Mouse (Mus musculus): Measurements from ENCODE around the gene Armc8. TPM values are rescaled to one million over a fixed set of nuclear protein-coding genes. Genes with fewer than 3 reads are reported as not detected.
"Not testable (repeated sequence)": the region's sequence is repeated elsewhere in the genome, so short reads cannot be mapped to it uniquely, and the experiment has no call there.

Armc8 gene
- 10.4 TPM for polyA plus RNA-seq (2012; fragmentation: generic; extraction: Trizol)

GRCm38 (mm10) chr9:99568347-99569070 is at the start of gene Armc8:
Gene Armc8 (minus strand): TSS chr9:99568899.
- Histone ChIP-seq H3K4me2 (ENCODE audit: low read depth) (peak within 1 kb of the TSS; percentile 81), H3ac (ENCODE audit: control insufficient read depth, insufficient read length) (peak within 1 kb of the TSS; percentile 76), H3K4me3 (peak within 1 kb of the TSS; percentile 73), H3K79me2 (ENCODE audit: control insufficient read depth, insufficient read depth) (peaks cover 46% of the 10 kb centered on the region), H3K36me3 (ENCODE audit: control insufficient read depth, insufficient read depth) (no peaks in the 10 kb centered on the region), H3K27me3 (ENCODE audit: control insufficient read depth, insufficient read depth, insufficient read length) (no peaks in the 10 kb centered on the region)
- peak in 1 of 3 experiments; percentile 20 for TF ChIP-seq MYOD1 (IDR thresholded peaks at IDR 0.05; ENCODE audit: control insufficient read depth in 1 of 3, insufficient read length in 2 of 3, low read depth in 2 of 3)
- TF ChIP-seq MYOG (IDR thresholded peaks at IDR 0.05; ENCODE audit: control insufficient read depth in 1 of 3, insufficient read depth in 1 of 3, insufficient read length in 2 of 3, low read depth in 2 of 3), result peak in 1 of 3 experiments; percentile 12
- no peak for TF ChIP-seq TCF12 (IDR thresholded peaks at IDR 0.05; ENCODE audit: insufficient read depth, poor library complexity, severe bottlenecking)
- no peak for TF ChIP-seq E2F4 (IDR thresholded peaks at IDR 0.05; ENCODE audit: insufficient read depth)
- peak; percentile 28 for TF ChIP-seq POLR2AphosphoS2 (IDR thresholded peaks at IDR 0.05; ENCODE audit: insufficient read length, low read depth)
- TF ChIP-seq TCF3 (IDR thresholded peaks at IDR 0.05; ENCODE audit: insufficient read length, low read depth), result no peak
- TF ChIP-seq USF1 (IDR thresholded peaks at IDR 0.05; ENCODE audit: low read depth), result no peak
- TF ChIP-seq POLR2A (IDR thresholded peaks at IDR 0.05; ENCODE audit: insufficient read length, low read depth), result peak; percentile 66

- no peaks in the 10 kb centered on the region for H3K27me3 ChIP-seq (ENCODE audit: control insufficient read depth, insufficient read depth, insufficient read length)
- no peaks in the 10 kb centered on the region for H3K79me2 ChIP-seq (ENCODE audit: control insufficient read depth, insufficient read depth)
- H3ac ChIP-seq (ENCODE audit: control insufficient read depth, insufficient read length), result no peak within 1 kb of the TSS
Observed at GRCm38 (mm10) chr9:99612202-99612601, 43.5 kb upstream of the Armc8 start, which contains the start of gene A4gnt. Gene A4gnt (plus strand): TSS chr9:99612502.

GRCm38 (mm10) chr9:99603566-99603965 is 34.9 kb upstream of the Armc8 start:
- Histone ChIP-seq H3K27me3 (ENCODE audit: control insufficient read depth, insufficient read depth, insufficient read length) (peaks cover 4% of the 10 kb centered on the region), H3K4me3 (no peak overlapping the region), H3K4me2 (ENCODE audit: low read depth) (no peak overlapping the region), H3K79me2 (ENCODE audit: control insufficient read depth, insufficient read depth) (no peaks in the 10 kb centered on the region), H3K36me3 (ENCODE audit: control insufficient read depth, insufficient read depth) (no peaks in the 10 kb centered on the region), H3ac (ENCODE audit: control insufficient read depth, insufficient read length) (no peak overlapping the region)
- TF ChIP-seq POLR2A (IDR thresholded peaks at IDR 0.05; ENCODE audit: insufficient read length, low read depth) (no peak), REST (IDR thresholded peaks at IDR 0.05; ENCODE audit: insufficient read depth, insufficient read length) (no peak), MAX (IDR thresholded peaks at IDR 0.05; ENCODE audit: low read depth) (no peak), CEBPB (IDR thresholded peaks at IDR 0.05; ENCODE audit: insufficient read depth, poor library complexity, severe bottlenecking) (no peak), E2F4 (IDR thresholded peaks at IDR 0.05; ENCODE audit: insufficient read depth) (no peak), USF1 (IDR thresholded peaks at IDR 0.05; ENCODE audit: low read depth) (no peak)

More at GRCm38 (mm10) chr9:99612202-99612601, 43.5 kb upstream of the Armc8 start, which contains the start of gene A4gnt:
- TF ChIP-seq TCF12 (IDR thresholded peaks at IDR 0.05; ENCODE audit: insufficient read depth, poor library complexity, severe bottlenecking) (no peak), POLR2AphosphoS2 (IDR thresholded peaks at IDR 0.05; ENCODE audit: insufficient read length, low read depth) (no peak), CEBPB (IDR thresholded peaks at IDR 0.05; ENCODE audit: insufficient read depth, poor library complexity, severe bottlenecking) (no peak), POLR2A (IDR thresholded peaks at IDR 0.05; ENCODE audit: insufficient read length, low read depth) (no peak), MAX (IDR thresholded peaks at IDR 0.05; ENCODE audit: low read depth) (no peak), SRF (IDR thresholded peaks at IDR 0.05; ENCODE audit: control insufficient read depth, insufficient read length, low read depth) (no peak), TCF3 (IDR thresholded peaks at IDR 0.05; ENCODE audit: insufficient read length, low read depth) (no peak), USF1 (IDR thresholded peaks at IDR 0.05; ENCODE audit: low read depth) (no peak), MYOG (IDR thresholded peaks at IDR 0.05; ENCODE audit: control insufficient read depth in 1 of 3, insufficient read depth in 1 of 3, insufficient read length in 2 of 3, low read depth in 2 of 3) (no peak), E2F4 (IDR thresholded peaks at IDR 0.05; ENCODE audit: insufficient read depth) (no peak)
- H3K4me2 ChIP-seq (ENCODE audit: low read depth), result no peak within 1 kb of the TSS
- no peak within 1 kb of the TSS for H3K4me3 ChIP-seq
- H3K36me3 ChIP-seq (ENCODE audit: control insufficient read depth, insufficient read depth), result no peaks in the 10 kb centered on the region

- not testable (repeated sequence) for H3ac ChIP-seq (ENCODE audit: control insufficient read depth, insufficient read length); H3K36me3 ChIP-seq (ENCODE audit: control insufficient read depth, insufficient read depth); H3K4me3 ChIP-seq; H3K79me2 ChIP-seq (ENCODE audit: control insufficient read depth, insufficient read depth); H3K4me2 ChIP-seq (ENCODE audit: low read depth); H3K27me3 ChIP-seq (ENCODE audit: control insufficient read depth, insufficient read depth, insufficient read length)
Observed at GRCm38 (mm10) chr9:99599127-99599526, 30.4 kb upstream of the Armc8 start.

GRCm38 (mm10) chr9:99591144-99591543 is 22.4 kb upstream of the Armc8 start:
- Histone ChIP-seq H3ac (ENCODE audit: control insufficient read depth, insufficient read length) (no peak overlapping the region), H3K27me3 (ENCODE audit: control insufficient read depth, insufficient read depth, insufficient read length) (no peaks in the 10 kb centered on the region), H3K36me3 (ENCODE audit: control insufficient read depth, insufficient read depth) (no peaks in the 10 kb centered on the region), H3K79me2 (ENCODE audit: control insufficient read depth, insufficient read depth) (no peaks in the 10 kb centered on the region), H3K4me2 (ENCODE audit: low read depth) (no peak overlapping the region), H3K4me3 (no peak overlapping the region)
- no peak for TF ChIP-seq USF1 (IDR thresholded peaks at IDR 0.05; ENCODE audit: low read depth)
- no peak for TF ChIP-seq MYOG (IDR thresholded peaks at IDR 0.05; ENCODE audit: control insufficient read depth in 1 of 3, insufficient read depth in 1 of 3, insufficient read length in 2 of 3, low read depth in 2 of 3)
- no peak for TF ChIP-seq POLR2AphosphoS2 (IDR thresholded peaks at IDR 0.05; ENCODE audit: insufficient read length, low read depth)
- no peak for TF ChIP-seq REST (IDR thresholded peaks at IDR 0.05; ENCODE audit: insufficient read depth, insufficient read length)
- no peak for TF ChIP-seq TCF12 (IDR thresholded peaks at IDR 0.05; ENCODE audit: insufficient read depth, poor library complexity, severe bottlenecking)
- no peak for TF ChIP-seq MAX (IDR thresholded peaks at IDR 0.05; ENCODE audit: low read depth)
- no peak for TF ChIP-seq MYOD1 (IDR thresholded peaks at IDR 0.05; ENCODE audit: control insufficient read depth in 1 of 3, insufficient read length in 2 of 3, low read depth in 2 of 3)
- TF ChIP-seq TCF3 (IDR thresholded peaks at IDR 0.05; ENCODE audit: insufficient read length, low read depth), result no peak
- TF ChIP-seq E2F4 (IDR thresholded peaks at IDR 0.05; ENCODE audit: insufficient read depth), result no peak
- no peak for TF ChIP-seq POLR2A (IDR thresholded peaks at IDR 0.05; ENCODE audit: insufficient read length, low read depth)
- no peak for TF ChIP-seq CEBPB (IDR thresholded peaks at IDR 0.05; ENCODE audit: insufficient read depth, poor library complexity, severe bottlenecking)
- TF ChIP-seq SRF (IDR thresholded peaks at IDR 0.05; ENCODE audit: control insufficient read depth, insufficient read length, low read depth), result no peak
